Mouse (Mus musculus) heart, adult 2 months (tissue): ENCODE data around the gene Wdcp. TPM values are rescaled to one million over a fixed set of nuclear protein-coding genes. Genes with fewer than 3 reads are reported as not detected.

Source experiments
- DNase-seq, 2 experiments: peaks; one replicate each; pipeline ENCODE4 v3.0.0; 2021
- H3K27ac ChIP-seq: fragments of 200-600 bp; 2 replicates; pipeline ENCODE4 v1.8.1; 2022
- H3K27me3 ChIP-seq: fragments of 200-500 bp; 2 replicates; pipeline ENCODE4 v1.6.1; 2012; ENCODE audit warnings: mild to moderate bottlenecking, low read length, inconsistent platforms, mixed read lengths; ENCODE audit not compliant: control insufficient read depth, insufficient read depth
- H3K36me3 ChIP-seq: fragments of 200-500 bp; 2 replicates; pipeline ENCODE4 v1.6.1; 2012; ENCODE audit warnings: low read length, inconsistent platforms; ENCODE audit not compliant: control insufficient read depth, insufficient read depth
- H3K4me1 ChIP-seq: fragments of 200-500 bp; 2 replicates; pipeline ENCODE4 v1.6.1; 2011; ENCODE audit warnings: low read length; ENCODE audit not compliant: control insufficient read depth, insufficient read depth
- H3K4me3 ChIP-seq: fragments of 200-600 bp; 2 replicates; pipeline ENCODE4 v1.8.1; 2022
- H3K79me2 ChIP-seq: fragments of 200-500 bp; replicated peaks from 2 replicates; pipeline ENCODE4 v1.6.1; 2012; ENCODE audit warnings: mild to moderate bottlenecking, inconsistent platforms, low read length, moderate library complexity, mixed read lengths; ENCODE audit not compliant: control insufficient read depth, insufficient read depth
- H3K9ac ChIP-seq: fragments of 200-500 bp; 2 replicates; pipeline ENCODE4 v1.6.1; 2012; ENCODE audit warnings: low read depth, mild to moderate bottlenecking, control low read depth, inconsistent platforms, low read length, mixed read lengths
- CTCF ChIP-seq: fragments of 200-600 bp; IDR thresholded peaks from 2 replicates; pipeline ENCODE4 v1.8.1; 2022; ENCODE audit warnings: antibody characterized with exemption, mild to moderate bottlenecking, moderate library complexity
- EP300 ChIP-seq: fragments of 200-500 bp; IDR thresholded peaks from 2 replicates; pipeline ENCODE4 v1.6.1; 2011; ENCODE audit warnings: low read depth, low read length, control low read depth; ENCODE audit not compliant: insufficient read depth
- POLR2A ChIP-seq: fragments of 200-500 bp; IDR thresholded peaks from 2 replicates; pipeline ENCODE4 v1.6.1; 2011; ENCODE audit warnings: mild to moderate bottlenecking, low read depth, low read length, control low read depth; ENCODE audit not compliant: insufficient read depth
- WGBS: fragments of 180-500 bp; shearing (Covaris S2); methylation state at CpG from one replicate; pipeline ENCODE4 v1.1.7; 2018; 5-methylcytosine and 5-hydroxymethylcytosine counted together
- intact Hi-C: fragments of 180-260 bp; cut with DNase I; formaldehyde crosslinking; loops from one replicate; pipeline ENCODE4 v1.15.1; 2025
- polyA plus RNA-seq: library from polyadenylated mRNA; depleted of rRNA; stranded (reverse); fragments of >200 nt; gene quantifications from 2 replicates; pipeline ENCODE4 v1.2.3, GENCODE M21; 2012
- total RNA-seq, 2 experiments: library from RNA; stranded (reverse); gene quantifications; 2 replicates each; pipeline ENCODE4 v1.2.3; 2021

Wdcp gene
- total and polyA plus RNA-seq, 3 experiments, result 6.2 to 9.1 (median 7.4) TPM

DNA sequence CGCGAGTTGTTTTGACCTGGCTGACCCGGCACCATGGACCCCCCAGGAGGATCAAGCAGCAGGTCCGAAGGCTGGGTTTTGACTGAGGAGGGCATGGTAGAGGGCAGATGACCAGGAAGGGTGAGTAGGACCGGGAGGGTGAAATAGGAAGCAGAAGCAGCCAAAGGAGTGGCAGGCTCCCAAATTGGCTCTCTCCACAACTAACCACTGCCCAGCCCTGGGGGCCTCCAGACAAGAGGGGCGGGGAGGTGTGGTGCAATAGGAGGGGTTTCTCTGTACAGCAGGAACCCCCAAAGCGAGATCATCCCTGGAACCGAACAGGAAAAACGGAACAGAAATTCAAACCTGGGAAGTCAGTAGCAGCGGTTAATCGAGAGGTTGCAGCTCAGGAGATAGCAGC, 2.4 kb upstream of the Wdcp start:
- H3K27ac ChIP-seq, result peak overlapping the region; percentile 44
- TF ChIP-seq EP300, result no peak
- no peak for TF ChIP-seq POLR2A
- TF ChIP-seq CTCF, result no peak
- peaks cover 2% of the 10 kb centered on the region for H3K4me1 ChIP-seq
- no peaks in the 10 kb centered on the region for H3K79me2 ChIP-seq
- intact Hi-C loops, result no loop called here
- WGBS, result 5% methylated on average over 11 of the region's 11 CpGs
- H3K9ac ChIP-seq, result peak overlapping the region; percentile 74
- DNase-seq, result peak; percentile 44 to 47
- no peaks in the 10 kb centered on the region for H3K27me3 ChIP-seq
- no peaks in the 10 kb centered on the region for H3K36me3 ChIP-seq
- peak overlapping the region; percentile 76 for H3K4me3 ChIP-seq

DNA sequence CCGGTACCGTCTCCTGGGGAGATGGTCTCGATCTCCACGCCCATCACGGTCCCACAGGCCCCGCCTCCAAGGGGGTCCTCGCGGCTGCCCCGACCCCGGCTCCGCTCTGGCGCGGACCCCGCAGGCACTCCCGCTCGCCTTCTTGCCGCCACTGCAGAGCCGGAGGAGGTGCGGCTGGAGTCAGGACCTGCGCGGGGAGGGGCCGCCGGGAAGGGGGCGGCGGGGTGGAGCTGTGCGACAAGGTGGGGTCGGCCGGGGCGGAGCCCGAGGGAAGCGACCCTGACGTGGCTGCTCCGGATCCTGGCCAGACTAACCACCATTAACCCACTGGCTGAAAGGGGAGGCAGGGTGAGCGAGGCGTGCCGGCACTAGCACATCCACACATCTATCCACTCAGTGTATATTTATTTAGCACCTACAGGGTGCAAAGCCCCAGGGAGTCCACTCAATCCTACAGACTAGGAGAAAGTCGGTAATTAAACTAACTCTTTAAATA, 1.7 kb upstream of the Wdcp start, which contains the start of gene Fkbp1b:
TSS of gene Fkbp1b (minus strand) at position 200 of the 496 bp plus-strand sequence.
- intact Hi-C loops, result no loop called here
- Histone ChIP-seq H3K36me3 (no peaks in the 10 kb centered on the region), H3K9ac (peak within 1 kb of the TSS; percentile 74), H3K4me1 (peaks cover 2% of the 10 kb centered on the region), H3K27ac (peak within 1 kb of the TSS; percentile 44), H3K79me2 (no peaks in the 10 kb centered on the region), H3K4me3 (peak within 1 kb of the TSS; percentile 76), H3K27me3 (no peaks in the 10 kb centered on the region)
- DNase-seq, result peak; percentile 71 to 72
- TF ChIP-seq CTCF (no peak), EP300 (no peak), POLR2A (0 out of 2 replicates have a peak, but pooled peaks have one; percentile 16)
- WGBS, result under 1% methylated on average over 37 of the region's 37 CpGs

DNA sequence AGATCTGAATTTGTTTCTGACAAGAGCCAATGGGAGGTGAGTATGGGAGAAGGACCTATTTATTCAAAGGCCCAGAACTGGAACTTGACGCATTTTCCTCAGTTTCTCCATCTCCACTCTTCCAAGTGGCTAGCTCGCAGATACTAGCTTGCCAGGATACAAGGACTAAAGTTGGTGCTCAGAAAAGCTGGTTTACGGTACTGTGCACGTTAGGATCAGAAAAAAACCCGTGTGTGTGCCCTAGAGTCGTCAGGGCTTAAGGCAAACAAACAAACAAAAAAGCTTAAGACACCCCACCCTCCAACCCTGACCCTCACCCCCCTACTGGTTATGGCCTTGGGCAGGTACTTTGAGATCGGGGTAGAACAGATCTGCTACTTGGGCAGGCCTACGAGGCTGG, 647 bp upstream of the Wdcp start:
- 94% methylated on average over 8 of the region's 8 CpGs for WGBS
- Histone ChIP-seq H3K27me3 (no peaks in the 10 kb centered on the region), H3K79me2 (no peaks in the 10 kb centered on the region), H3K4me1 (peaks cover 2% of the 10 kb centered on the region), H3K27ac (no peak overlapping the region), H3K9ac (no peak overlapping the region), H3K36me3 (no peaks in the 10 kb centered on the region), H3K4me3 (no peak overlapping the region)
- no peak for DNase-seq
- no peak for TF ChIP-seq EP300
- no peak for TF ChIP-seq POLR2A
- intact Hi-C loops, result loop anchor here (2.0 kb wide), 1 partner anchor 64 kb away; the partner anchor contains the start of gene Ubxn2a

- H3K79me2 ChIP-seq, result no peaks in the 10 kb centered on the region
- H3K4me1 ChIP-seq, result peaks cover 2% of the 10 kb centered on the region
- under 1% methylated on average over 12 of the region's 12 CpGs for whole genome bisulfite sequencing
- H3K36me3 ChIP-seq, result no peaks in the 10 kb centered on the region
- peak overlapping the region; percentile 78 for H3K27ac ChIP-seq
- TF ChIP-seq POLR2A (no peak), EP300 (no peak), CTCF (no peak)
- intact Hi-C loops, result loop anchor here (1.0 to 2.0 kb wide), 2 partner anchors 26 to 63 kb away; partner anchors contain the start of genes Sf3b6 and Ubxn2a
- DNase-seq, result peak; percentile 42 to 46
- H3K9ac ChIP-seq, result peak overlapping the region; percentile 54
- peak overlapping the region; percentile 66 for H3K4me3 ChIP-seq
- H3K27me3 ChIP-seq, result no peaks in the 10 kb centered on the region
Measured at GRCm38 (mm10) chr12:4843741-4844140, 638 bp downstream of the Wdcp start.

DNA sequence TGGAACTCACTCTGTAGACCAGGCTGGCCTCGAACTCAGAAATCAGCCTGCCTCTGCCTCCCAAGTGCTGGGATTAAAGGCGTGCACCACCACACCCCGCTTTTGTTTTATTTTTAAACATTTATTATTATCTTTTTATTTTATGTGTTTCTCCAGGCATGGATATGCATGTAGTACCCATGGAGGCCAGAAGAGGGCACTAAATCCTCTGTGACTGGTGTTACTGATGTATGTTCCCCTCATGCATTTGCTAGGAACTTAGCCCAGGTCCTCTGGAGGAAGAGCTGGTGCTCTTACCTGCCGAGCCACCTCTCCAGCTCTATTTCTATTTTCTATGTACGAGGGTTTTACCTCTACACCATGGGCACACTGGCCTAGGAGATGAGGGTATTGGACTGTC, 13.1 kb downstream of the Wdcp start:
- 94% methylated on average over 5 of the region's 5 CpGs for WGBS
- no peaks in the 10 kb centered on the region for H3K79me2 ChIP-seq
- H3K27ac ChIP-seq, result no peak overlapping the region
- no peak overlapping the region for H3K9ac ChIP-seq
- no peaks in the 10 kb centered on the region for H3K36me3 ChIP-seq
- no peak for DNase-seq
- TF ChIP-seq CTCF (peak; percentile 64), POLR2A (no peak), EP300 (no peak)
- H3K4me3 ChIP-seq, result no peak overlapping the region
- intact Hi-C loops, result loop anchor here (2.0 to 5.0 kb wide), 2 partner anchors 61 to 117 kb away; partner anchors contain the start of gene Atad2b
- H3K4me1 ChIP-seq, result no peaks in the 10 kb centered on the region
- H3K27me3 ChIP-seq, result no peaks in the 10 kb centered on the region

- Histone ChIP-seq H3K9ac (no peak overlapping the region), H3K79me2 (no peaks in the 10 kb centered on the region), H3K4me3 (no peak overlapping the region), H3K27me3 (no peaks in the 10 kb centered on the region), H3K36me3 (no peaks in the 10 kb centered on the region), H3K4me1 (no peaks in the 10 kb centered on the region), H3K27ac (no peak overlapping the region)
- no peak for DNase-seq
- WGBS, result 99% methylated on average over 2 of the region's 2 CpGs
- peak; percentile 61 for TF ChIP-seq CTCF
- no peak for TF ChIP-seq POLR2A
- intact Hi-C loops, result loop anchor here (2.0 to 5.0 kb wide), 2 partner anchors 60 to 116 kb away; partner anchors contain the start of gene Atad2b
Measured at GRCm38 (mm10) chr12:4856834-4857233, 13.7 kb downstream of the Wdcp start.
